Mouse (Mus musculus) stomach, postnatal 0 days (tissue): ENCODE results near the gene Gm28230. TPM values are rescaled to one million over a fixed set of nuclear protein-coding genes. Genes with fewer than 3 reads are reported as not detected.

Experiments used
- ATAC-seq: fragments of 200-750 bp; cut with Nextera tagmentation; 2 replicates; pipeline ENCODE4 v1.8.0; 2017; ENCODE audit not compliant: low FRiP score, low TSS enrichment
- DNase-seq: peaks from one replicate; pipeline ENCODE4 v3.0.0-alpha.2; 2016; ENCODE audit warnings: low spot score
- H3K27ac ChIP-seq: fragments of 300-500 bp; sonication (generic); replicated peaks from 2 replicates; pipeline ENCODE4 v1.5.1; 2014; ENCODE audit warnings: mild to moderate bottlenecking, control low read depth
- H3K27me3 ChIP-seq: fragments of 300-500 bp; sonication (generic); 2 replicates; pipeline ENCODE4 v1.6.1; 2014; ENCODE audit warnings: low read length; ENCODE audit not compliant: control insufficient read depth, insufficient read depth
- H3K36me3 ChIP-seq: fragments of 300-500 bp; sonication (generic); 2 replicates; pipeline ENCODE4 v1.6.1; 2014; ENCODE audit warnings: low read length, mixed read lengths; ENCODE audit not compliant: control insufficient read depth, insufficient read depth
- H3K4me1 ChIP-seq: fragments of 300-500 bp; sonication (generic); replicated peaks from 2 replicates; pipeline ENCODE4 v1.6.1; 2014; ENCODE audit warnings: antibody characterized with exemption; ENCODE audit not compliant: control insufficient read depth, insufficient read depth
- H3K4me2 ChIP-seq: fragments of 300-500 bp; sonication (generic); replicated peaks from 2 replicates; pipeline ENCODE4 v1.6.1; 2014; ENCODE audit warnings: low read depth, mild to moderate bottlenecking, control low read depth, moderate library complexity
- H3K4me3 ChIP-seq: fragments of 300-500 bp; sonication (generic); 2 replicates; pipeline ENCODE4 v1.5.1; 2014; ENCODE audit warnings: low read depth, low read length, control low read depth
- H3K9ac ChIP-seq: fragments of 300-500 bp; sonication (generic); 2 replicates; pipeline ENCODE4 v1.6.1; 2014; ENCODE audit warnings: mild to moderate bottlenecking, low read length, control low read depth, mixed read lengths
- H3K9me3 ChIP-seq: fragments of 300-500 bp; sonication (generic); 2 replicates; pipeline ENCODE4 v1.6.1; 2016; ENCODE audit warnings: low read length; ENCODE audit not compliant: control insufficient read depth
- CTCF ChIP-seq: IDR thresholded peaks from 2 replicates; pipeline ENCODE4 v1.5.1; 2016; ENCODE audit warnings: antibody characterized with exemption, low read depth, mild to moderate bottlenecking, moderate library complexity
- EP300 ChIP-seq: optimal IDR thresholded peaks from 2 replicates; pipeline ENCODE3; 2016; ENCODE audit warnings: antibody characterized with exemption
- WGBS: fragments of 180-500 bp; shearing (Covaris S2); extraction: QIAGEN DNeasy Blood & Tissue Kit; methylation state at CpG from one replicate; pipeline ENCODE4 v1.1.7; 2014; 5-methylcytosine and 5-hydroxymethylcytosine counted together
- polyA plus RNA-seq: library from polyadenylated mRNA; unstranded; fragments of >200 nt; fragmentation: Nextera tagmentation; extraction: Ambion mirVana; gene quantifications from 2 replicates; pipeline ENCODE4 v1.2.1, GENCODE M21; 2015

Gm28230 gene
- polyA plus RNA-seq, 1 experiment from 2014 or later = not detected

DNA sequence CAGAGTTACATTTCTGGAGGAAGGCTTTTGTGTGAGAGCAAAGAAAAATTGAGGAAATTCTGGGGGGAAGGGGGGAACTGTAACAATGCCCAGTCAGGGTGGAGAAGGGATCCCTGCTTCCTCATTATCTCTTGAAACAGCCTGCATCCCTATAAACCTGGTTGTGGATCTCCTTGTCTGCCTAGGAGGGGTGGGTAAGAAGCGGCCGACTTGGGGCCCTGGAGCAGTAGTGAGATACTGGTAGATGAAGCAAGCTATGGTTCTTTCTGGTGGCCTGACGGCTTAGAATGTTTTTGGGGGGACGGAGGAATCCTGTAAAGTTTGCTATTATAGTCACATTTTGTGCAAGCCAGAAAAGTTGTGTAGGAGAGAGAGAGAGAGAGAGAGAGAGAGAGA lies 33.1 kb upstream of the Gm28230 start:
- no peak overlapping the region for H3K27ac ChIP-seq
- 7% methylated on average over 4 of the region's 4 CpGs for WGBS
- H3K4me3 ChIP-seq = no peak overlapping the region
- H3K9ac ChIP-seq = no peak overlapping the region
- no peak overlapping the region for H3K4me2 ChIP-seq
- H3K36me3 ChIP-seq = no peaks in the 10 kb centered on the region
- TF ChIP-seq EP300 (no peak), CTCF (no peak)
- no peaks in the 10 kb centered on the region for H3K4me1 ChIP-seq
- ATAC-seq (no peak), DNase-seq (no peak)
- H3K9me3 ChIP-seq = no peaks in the 10 kb centered on the region
- peaks cover 32% of the 10 kb centered on the region for H3K27me3 ChIP-seq

- Histone ChIP-seq H3K4me3 (no peak overlapping the region), H3K4me1 (no peaks in the 10 kb centered on the region), H3K9me3 (no peaks in the 10 kb centered on the region), H3K36me3 (no peaks in the 10 kb centered on the region), H3K4me2 (no peak overlapping the region), H3K27me3 (peaks cover 37% of the 10 kb centered on the region), H3K9ac (no peak overlapping the region), H3K27ac (no peak overlapping the region)
- peak; percentile 48 for TF ChIP-seq CTCF
- no peak for TF ChIP-seq EP300
- DNase-seq (no peak), ATAC-seq (no peak)
- WGBS = 3% methylated on average over 16 of the region's 16 CpGs
Measured at GRCm38 (mm10) chr2:74694066-74694465, 32.5 kb upstream of the Gm28230 start.

- Histone ChIP-seq H3K4me3 (no peak overlapping the region), H3K9ac (no peak overlapping the region), H3K4me2 (no peak overlapping the region), H3K27me3 (peaks cover 41% of the 10 kb centered on the region), H3K9me3 (no peaks in the 10 kb centered on the region), H3K36me3 (no peaks in the 10 kb centered on the region), H3K4me1 (no peaks in the 10 kb centered on the region), H3K27ac (no peak overlapping the region)
- ATAC-seq (no peak), DNase-seq (no peak)
- WGBS = 0% methylated on average over 1 of the region's 1 CpGs
- TF ChIP-seq CTCF (no peak), EP300 (no peak)
Measured at GRCm38 (mm10) chr2:74695383-74695782, 31.1 kb upstream of the Gm28230 start.

DNA sequence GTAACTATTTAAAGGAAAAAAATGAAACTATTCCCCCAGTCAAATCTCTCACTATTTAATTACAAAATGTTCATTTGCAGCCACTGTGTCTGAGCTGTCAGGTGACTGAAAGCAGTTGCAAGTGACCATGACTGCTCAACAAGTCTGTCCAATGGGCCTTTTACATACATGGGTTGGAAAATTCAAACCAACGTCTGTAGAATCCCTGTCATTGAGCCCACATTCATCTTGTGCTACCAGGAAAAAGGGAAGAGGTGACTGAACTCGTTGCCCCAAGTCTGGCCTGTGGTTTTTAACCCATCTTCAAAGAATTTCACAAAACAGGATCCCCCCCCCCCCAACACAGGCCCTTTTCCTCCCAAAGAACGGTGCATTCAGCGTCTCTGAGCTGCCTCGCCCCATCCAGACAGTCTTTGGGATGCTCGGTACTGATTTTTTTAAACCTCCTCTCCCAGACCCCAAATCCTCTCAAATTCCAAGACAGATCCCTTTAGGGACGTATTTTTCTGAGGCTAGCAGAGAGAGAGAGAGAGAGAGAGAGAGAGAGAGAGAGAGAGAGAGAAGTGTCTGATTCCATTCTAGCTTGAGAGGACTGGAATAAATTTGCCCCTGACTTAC lies 30.6 kb upstream of the Gm28230 start:
- TF ChIP-seq EP300 (no peak), CTCF (no peak)
- Histone ChIP-seq H3K27me3 (peaks cover 45% of the 10 kb centered on the region), H3K4me3 (no peak overlapping the region), H3K4me2 (no peak overlapping the region), H3K9ac (no peak overlapping the region), H3K36me3 (no peaks in the 10 kb centered on the region), H3K4me1 (no peaks in the 10 kb centered on the region), H3K27ac (no peak overlapping the region), H3K9me3 (no peaks in the 10 kb centered on the region)
- WGBS = 9% methylated on average over 7 of the region's 7 CpGs
- DNase-seq (no peak), ATAC-seq (no peak)

DNA sequence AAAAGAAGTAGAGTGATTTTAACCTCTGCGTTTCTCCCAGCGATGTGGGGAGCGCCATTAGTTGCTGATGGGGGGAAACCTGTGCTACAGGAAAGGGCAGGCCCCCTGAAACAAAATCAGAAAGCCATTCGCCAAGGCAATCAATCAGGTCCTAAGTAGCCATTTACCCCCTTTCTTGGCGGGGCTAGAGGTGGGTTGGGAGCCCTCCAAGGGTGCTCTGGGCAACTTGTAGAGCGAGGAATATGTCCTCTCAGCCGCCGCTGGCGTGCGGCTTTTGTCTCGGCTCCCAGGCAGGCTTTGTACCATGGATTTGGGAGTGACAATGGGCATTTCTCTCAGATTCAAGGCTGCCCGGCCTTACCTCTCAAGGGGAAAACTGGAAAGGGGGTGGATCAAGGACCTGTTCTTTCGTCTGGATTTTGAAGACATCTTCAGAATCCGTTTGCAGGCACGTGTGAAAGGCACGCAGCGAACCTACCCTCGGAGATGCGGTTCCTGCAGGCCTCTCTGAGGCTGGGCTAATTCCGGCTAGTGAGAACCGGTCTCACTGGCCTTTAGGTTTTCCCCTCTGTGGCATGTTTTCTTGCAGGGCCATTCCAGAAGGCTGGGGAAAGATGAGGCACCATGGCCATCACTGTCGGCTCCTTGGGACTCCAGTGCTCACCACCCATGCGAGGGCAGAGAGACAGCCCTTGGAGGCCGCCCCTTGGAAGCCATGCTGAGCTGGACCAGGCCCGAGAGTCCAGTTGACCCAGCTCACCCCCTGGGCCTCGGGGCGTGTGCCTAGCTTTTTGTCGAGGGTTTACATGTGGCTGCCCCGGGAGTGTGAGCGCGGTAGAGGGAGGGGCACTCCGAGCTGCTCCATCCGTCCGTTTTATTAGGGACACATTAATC lies 29.8 kb upstream of the Gm28230 start:
- no peak overlapping the region for H3K27ac ChIP-seq
- no peak overlapping the region for H3K4me3 ChIP-seq
- peaks cover 42% of the 10 kb centered on the region for H3K27me3 ChIP-seq
- H3K9me3 ChIP-seq = no peaks in the 10 kb centered on the region
- H3K9ac ChIP-seq = no peak overlapping the region
- ATAC-seq = peak; percentile 13; the same call in 1 of the 2 replicates
- H3K36me3 ChIP-seq = no peaks in the 10 kb centered on the region
- TF ChIP-seq CTCF (no peak), EP300 (no peak)
- H3K4me2 ChIP-seq = no peak overlapping the region
- no peaks in the 10 kb centered on the region for H3K4me1 ChIP-seq
- WGBS = 4% methylated on average over 34 of the region's 34 CpGs
- no peak for DNase-seq

DNA sequence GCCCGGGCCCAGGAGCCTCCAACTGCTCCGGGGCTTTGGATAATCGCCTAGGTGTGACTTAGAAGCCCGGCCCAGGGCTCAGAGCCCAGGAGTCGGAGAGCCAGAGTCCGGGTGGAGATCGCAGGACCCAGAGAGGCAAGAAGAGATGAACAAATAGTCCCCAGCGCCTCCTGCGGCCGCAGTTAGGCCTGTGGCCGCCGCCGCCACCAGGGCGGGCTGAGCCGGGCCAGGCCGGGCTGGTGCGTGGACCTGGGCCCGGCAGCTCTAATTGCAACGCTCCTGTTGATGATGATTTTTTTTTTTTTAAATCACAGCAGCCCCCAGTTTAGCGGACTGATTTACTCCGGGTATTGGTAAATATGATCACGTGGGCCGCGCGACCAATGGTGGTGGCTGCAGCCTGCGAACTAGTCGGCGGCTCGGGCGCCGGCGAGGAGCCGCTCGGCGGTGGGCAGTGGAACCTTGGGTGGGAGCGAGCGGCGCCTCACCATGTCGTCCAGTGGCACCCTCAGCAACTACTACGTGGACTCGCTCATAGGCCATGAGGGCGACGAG lies 28.9 kb upstream of the Gm28230 start, which contains the start of gene Hoxd9:
TSS of gene Hoxd9 (plus strand) at position 161 of the 555 bp plus-strand sequence.
- H3K27ac ChIP-seq = no peak within 1 kb of the TSS
- DNase-seq = peak; percentile 29
- H3K27me3 ChIP-seq = peaks cover 33% of the 10 kb centered on the region

More for the DNA sequence above, 28.9 kb upstream of the Gm28230 start, which contains the start of gene Hoxd9:
- Histone ChIP-seq H3K4me3 (peak within 1 kb of the TSS; percentile 37), H3K4me1 (no peaks in the 10 kb centered on the region), H3K36me3 (no peaks in the 10 kb centered on the region), H3K9me3 (no peaks in the 10 kb centered on the region), H3K4me2 (peak within 1 kb of the TSS; percentile 49), H3K9ac (no peak within 1 kb of the TSS)
- no peak; the same call in 1 of the 2 replicates for TF ChIP-seq CTCF
- TF ChIP-seq EP300 = no peak
- ATAC-seq = peak; percentile 48; the same call in 1 of the 2 replicates
- WGBS = 1% methylated on average over 43 of the region's 43 CpGs
